Mouse (Mus musculus) skeletal muscle tissue, adult 2 months (tissue): Measurements from ENCODE around the gene Wrnip1.

Experiments used
- DNase-seq: peaks from one replicate; pipeline ENCODE4 v3.0.0-alpha.2; 2012; ENCODE audit warnings: low read depth, low spot score

Gene Wrnip1

GRCm38 (mm10) chr13:32801693-32802221 lies at the start of gene Wrnip1:
Wrnip1 (plus strand) TSS chr13:32802038.
- DNase-seq = peak; percentile 98

- DNase-seq = no peak
Measured at GRCm38 (mm10) chr13:32752066-32752657, 49.7 kb upstream of the Wrnip1 start.

- no peak for DNase-seq
Measured at GRCm38 (mm10) chr13:32759036-32759435, 42.8 kb upstream of the Wrnip1 start.

- no peak for DNase-seq
Measured at GRCm38 (mm10) chr13:32760795-32761194, 41.0 kb upstream of the Wrnip1 start.

GRCm38 (mm10) chr13:32763141-32763540 lies 38.7 kb upstream of the Wrnip1 start:
- peak; percentile 93 for DNase-seq

- DNase-seq = peak; percentile 98
Measured at GRCm38 (mm10) chr13:32764448-32764847, 37.4 kb upstream of the Wrnip1 start.

- no peak for DNase-seq
Measured at GRCm38 (mm10) chr13:32768104-32768503, 33.7 kb upstream of the Wrnip1 start.

- DNase-seq = no peak
Measured at GRCm38 (mm10) chr13:32769960-32770359, 31.9 kb upstream of the Wrnip1 start.

- DNase-seq = peak; percentile 73
Measured at GRCm38 (mm10) chr13:32775889-32776288, 25.9 kb upstream of the Wrnip1 start.

GRCm38 (mm10) chr13:32776350-32776749 lies 25.5 kb upstream of the Wrnip1 start:
- peak; percentile 75 for DNase-seq

GRCm38 (mm10) chr13:32778861-32779260 lies 23.0 kb upstream of the Wrnip1 start:
- no peak for DNase-seq

GRCm38 (mm10) chr13:32783055-32783454 lies 18.8 kb upstream of the Wrnip1 start:
- no peak for DNase-seq

GRCm38 (mm10) chr13:32783816-32784215 lies 18.0 kb upstream of the Wrnip1 start, which contains the start of gene Mylk4:
Mylk4 (minus strand) TSS chr13:32783954.
- DNase-seq = peak; percentile 92

GRCm38 (mm10) chr13:32787584-32787983 lies 14.3 kb upstream of the Wrnip1 start:
- peak; percentile 70 for DNase-seq

- DNase-seq = peak; percentile 80
Measured at GRCm38 (mm10) chr13:32789781-32790180, 12.1 kb upstream of the Wrnip1 start.

GRCm38 (mm10) chr13:32794619-32795018 lies 7.2 kb upstream of the Wrnip1 start:
- DNase-seq = peak; percentile 97

GRCm38 (mm10) chr13:32795166-32795565 lies 6.7 kb upstream of the Wrnip1 start:
- DNase-seq = no peak

GRCm38 (mm10) chr13:32797085-32797484 lies 4.8 kb upstream of the Wrnip1 start:
- no peak for DNase-seq

- no peak for DNase-seq
Measured at GRCm38 (mm10) chr13:32799131-32799530, 2.7 kb upstream of the Wrnip1 start.

GRCm38 (mm10) chr13:32800859-32801258 lies 979 bp upstream of the Wrnip1 start:
- no peak for DNase-seq

GRCm38 (mm10) chr13:32802259-32803081 lies 632 bp downstream of the Wrnip1 start, which contains the start of gene D930007J09Rik:
D930007J09Rik (minus strand) TSS chr13:32802849.
- DNase-seq = no peak

GRCm38 (mm10) chr13:32803701-32804345 lies 2.0 kb downstream of the Wrnip1 start:
- no peak for DNase-seq
